Mouse (Mus musculus): Measurements from ENCODE around the gene Tmem204.

DNA sequence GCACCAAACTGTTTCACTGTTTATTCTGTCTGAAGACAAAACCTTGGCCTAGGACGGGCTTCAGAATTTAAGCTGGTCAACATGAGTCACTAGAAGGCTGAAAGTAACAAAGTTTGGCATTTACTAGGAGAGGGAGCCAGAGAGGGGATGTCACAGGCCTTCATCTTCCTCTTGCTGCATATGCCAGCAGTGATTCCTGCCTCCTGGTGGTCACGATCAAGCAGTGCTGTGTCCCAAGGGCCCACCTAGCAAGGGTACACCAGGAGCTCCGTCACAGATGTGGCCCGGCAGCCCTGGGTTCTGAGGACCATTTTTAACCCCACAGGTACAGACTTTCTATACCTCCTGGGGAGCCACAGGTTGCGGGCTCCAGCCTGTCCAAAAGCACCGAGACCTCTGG lies 26.4 kb downstream of the Tmem204 start:
- no peak for TF ChIP-seq POLR2A (IDR thresholded peaks at IDR 0.05; ENCODE audit: insufficient read depth, low read depth, low read length)
- TF ChIP-seq CTCF (IDR thresholded peaks at IDR 0.05; ENCODE audit: insufficient read depth, low read depth, low read length), result no peak
